Mouse (Mus musculus): ENCODE data around the gene Scml4.

The Scml4 gene

DNA sequence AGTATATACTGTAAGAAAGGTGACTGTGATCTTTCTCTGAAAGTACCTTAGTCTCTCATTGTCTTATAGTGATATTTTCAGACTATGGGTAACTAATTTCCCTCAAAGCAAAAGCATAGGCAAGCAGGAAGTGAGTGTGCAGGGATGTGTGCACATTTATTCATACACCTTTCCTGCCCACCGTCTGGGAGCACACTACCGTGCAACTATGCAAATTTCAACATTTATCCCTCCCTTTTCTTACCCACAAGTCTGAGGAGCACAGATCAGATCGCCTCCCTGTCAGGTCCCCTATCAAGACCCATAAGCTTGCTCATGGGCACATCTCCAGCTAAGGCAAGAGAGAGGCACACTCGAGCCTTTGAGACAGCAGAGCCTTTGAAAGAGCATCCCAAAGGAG, 41.2 kb downstream of the Scml4 start:
- peak; percentile 50 for DNase-seq (ENCODE audit: low read depth, low spot score)

DNA sequence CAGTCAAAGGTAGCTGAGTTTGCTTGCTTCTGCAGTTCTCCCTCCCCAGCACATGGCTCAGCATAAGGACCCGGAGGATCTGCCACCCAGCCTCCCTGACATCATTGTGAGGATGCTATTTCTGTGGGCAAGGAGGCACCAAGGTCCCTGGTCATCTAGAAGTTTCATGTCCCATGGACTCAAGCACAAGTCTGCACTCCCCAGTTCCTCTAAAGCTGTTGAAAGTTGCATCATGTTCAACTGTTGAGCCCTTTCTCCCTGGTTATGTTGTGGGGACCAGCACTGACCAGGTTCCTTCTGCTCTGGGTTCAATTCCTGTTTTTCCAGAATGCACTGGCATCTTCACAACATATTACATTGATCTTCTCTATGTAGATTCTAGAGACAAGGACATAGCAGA, 42.9 kb downstream of the Scml4 start:
- no peak for DNase-seq (ENCODE audit: low read depth, low spot score)

DNA sequence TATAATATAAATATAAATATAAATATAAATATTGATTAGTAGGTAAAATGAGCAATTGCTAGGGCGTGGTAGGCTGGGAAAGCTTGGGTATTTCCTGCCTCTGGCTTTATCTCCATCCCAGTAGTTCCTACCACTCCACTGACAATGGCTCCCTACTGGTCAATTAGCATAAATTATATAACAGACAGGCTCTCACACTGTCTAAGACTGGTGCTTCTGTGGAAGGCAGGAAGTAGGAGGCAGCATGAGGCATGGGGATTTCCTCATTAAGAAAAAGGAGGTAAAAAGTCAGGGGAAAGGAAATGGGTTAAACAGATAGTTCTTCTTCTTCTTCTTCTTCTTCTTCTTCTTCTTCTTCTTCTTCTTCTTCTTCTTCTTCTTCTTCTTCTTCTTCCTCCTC, 48.4 kb downstream of the Scml4 start:
- DNase-seq (ENCODE audit: low read depth, low spot score), result peak; percentile 60

DNA sequence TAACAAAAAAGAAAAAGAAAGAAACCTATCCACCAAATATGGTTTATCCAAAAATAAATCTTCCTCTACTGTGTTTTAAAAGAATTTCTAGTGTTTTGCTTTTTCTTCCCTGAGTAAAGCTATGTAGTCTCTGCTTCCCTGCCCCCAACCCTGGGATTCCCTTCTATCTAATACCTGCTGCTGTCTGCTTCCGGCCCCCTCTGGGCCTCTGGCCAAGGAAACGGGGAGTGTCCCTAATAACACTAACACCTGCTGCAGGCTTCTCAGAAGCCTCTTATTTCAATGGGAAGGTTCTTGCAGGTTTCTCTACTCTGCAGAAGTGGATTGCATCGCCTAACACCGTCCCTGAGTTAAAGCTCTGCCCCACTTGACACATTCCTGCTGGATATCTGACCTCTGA, 50.4 kb downstream of the Scml4 start:
- DNase-seq (ENCODE audit: low read depth, low spot score), result no peak

DNA sequence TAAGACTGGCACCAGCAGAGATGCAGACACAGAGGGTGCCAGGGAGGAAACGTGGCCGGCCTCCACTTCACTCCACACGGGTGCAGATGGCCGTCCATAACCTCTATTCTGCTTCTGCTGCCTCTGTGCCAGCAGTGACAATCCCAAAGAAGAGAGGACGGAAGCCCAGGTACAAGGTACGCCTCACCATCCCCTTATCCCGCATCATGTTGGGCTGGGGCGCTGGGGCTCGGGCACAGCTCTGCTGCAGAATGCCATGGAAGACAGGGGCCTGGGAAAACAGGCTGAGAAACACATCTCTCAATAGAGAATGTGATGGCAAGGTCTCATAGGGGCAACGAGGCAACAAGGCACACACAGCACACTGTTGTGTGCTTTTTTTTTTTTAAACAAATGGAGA, 51.9 kb downstream of the Scml4 start:
- no peak for DNase-seq (ENCODE audit: low read depth, low spot score)

DNA sequence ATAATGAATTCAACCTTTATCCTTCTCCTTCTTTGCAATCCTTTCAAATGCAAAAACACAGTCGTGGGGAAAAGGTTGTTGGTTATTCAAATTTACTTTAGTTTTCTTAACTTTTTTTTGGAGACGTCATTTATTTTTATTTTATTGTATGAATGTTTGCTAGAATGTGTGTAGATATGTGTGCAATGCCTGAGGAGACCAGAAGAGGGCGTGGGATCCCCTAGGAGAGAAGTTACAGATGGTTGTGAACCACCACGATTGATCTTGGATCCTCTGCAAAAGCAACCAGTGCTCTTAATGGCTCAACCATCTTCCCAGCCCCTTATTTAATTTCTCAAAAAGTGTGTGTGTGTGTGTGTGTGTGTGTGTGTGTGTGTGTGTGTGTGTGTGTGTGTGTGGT, 53.0 kb downstream of the Scml4 start:
- DNase-seq (ENCODE audit: low read depth, low spot score), result no peak

DNA sequence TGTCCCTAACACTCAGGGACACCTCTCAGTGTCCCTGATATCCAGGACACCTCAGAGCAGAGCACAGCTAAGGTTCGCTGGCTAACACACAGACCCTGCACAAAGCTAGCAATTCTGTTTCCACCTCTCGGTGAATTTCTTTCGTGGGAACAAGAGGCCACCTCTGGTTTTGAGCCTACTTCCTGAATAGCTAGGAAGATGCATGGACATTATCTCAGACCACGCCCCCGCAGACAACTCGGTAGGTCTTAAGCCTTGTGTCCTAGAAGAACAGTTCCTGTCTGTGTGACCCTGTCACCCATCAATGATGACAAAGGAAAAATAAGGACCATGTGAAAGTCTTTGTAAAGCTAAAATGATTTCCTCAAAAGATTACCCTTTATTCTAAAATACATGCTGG, 54.0 kb downstream of the Scml4 start:
- no peak for DNase-seq (ENCODE audit: low read depth, low spot score)

DNA sequence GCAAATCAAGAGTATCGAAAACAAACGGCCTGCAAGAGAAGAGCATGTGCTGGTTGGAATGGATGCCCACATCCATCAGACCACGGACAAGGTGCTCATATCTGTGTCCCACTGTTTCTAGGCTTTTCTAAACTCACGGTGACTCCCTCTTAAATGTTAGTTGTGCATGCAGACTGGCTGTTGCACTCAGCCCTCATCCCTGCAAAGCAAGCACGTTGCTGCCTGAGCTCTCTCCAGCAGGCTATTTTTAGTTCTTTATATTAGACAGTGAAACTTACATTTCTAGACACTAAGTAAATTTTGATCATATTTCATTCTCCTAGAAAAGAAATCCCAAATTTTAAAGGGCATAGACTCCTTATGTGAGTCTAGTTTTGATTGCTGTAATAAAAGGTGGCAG, 57.2 kb downstream of the Scml4 start:
- no peak for DNase-seq (ENCODE audit: low read depth, low spot score)

DNA sequence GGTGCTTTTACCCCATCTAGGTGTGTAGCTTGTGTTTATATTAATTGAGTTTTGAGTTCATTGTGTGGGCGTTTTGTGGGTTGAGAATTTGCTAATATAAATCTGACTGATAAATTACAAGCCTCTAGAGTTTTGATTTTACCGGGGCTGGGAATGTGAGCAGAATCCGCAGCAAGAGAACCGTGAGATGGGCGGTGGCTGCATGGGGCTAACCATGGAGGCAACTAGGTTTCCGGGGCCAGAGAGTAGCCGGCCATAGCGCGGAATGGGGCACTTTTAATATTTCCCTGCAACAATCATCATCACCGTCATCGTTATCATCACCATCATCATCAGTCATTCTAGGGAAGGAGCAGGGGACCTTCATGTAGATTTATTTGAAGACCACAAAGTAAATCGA, 59.6 kb downstream of the Scml4 start:
- no peak for DNase-seq (ENCODE audit: low read depth, low spot score)

DNA sequence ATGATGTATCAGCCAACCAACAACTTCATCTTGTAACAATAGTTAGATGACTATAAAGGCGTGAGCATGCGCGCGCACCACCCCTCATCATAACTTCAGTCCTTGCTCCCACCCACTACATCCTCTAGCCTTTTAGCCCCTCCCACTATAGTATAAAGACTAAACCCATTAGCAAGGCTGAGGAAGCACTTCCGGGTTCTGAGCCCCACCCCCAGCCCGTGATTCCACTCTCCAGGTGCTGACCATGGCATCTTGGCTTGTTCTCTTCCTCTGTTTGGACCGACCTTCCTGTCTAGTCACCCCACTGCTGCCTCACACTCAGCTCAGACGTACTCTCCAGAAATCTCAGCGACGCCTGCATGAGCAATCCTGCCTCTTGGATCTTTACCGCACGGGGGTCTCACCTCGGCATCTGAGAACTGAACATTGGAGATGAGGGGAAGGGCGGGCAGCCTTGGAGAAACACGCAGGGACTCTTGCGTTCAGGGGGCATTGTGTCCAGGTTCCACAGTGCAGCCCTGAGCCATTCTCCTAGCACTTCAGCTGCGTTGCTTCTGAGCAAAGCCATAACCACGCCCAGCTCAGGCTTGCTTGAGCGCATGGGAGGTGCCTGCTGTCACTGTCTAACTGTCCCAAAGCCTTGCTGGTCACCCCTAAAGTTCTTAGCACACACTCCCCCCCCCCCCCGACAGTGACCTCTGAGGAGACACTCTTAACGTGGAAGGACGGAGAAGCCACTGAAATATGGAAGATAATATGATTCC, 65.1 kb downstream of the Scml4 start:
- DNase-seq (ENCODE audit: low read depth, low spot score), result no peak

DNA sequence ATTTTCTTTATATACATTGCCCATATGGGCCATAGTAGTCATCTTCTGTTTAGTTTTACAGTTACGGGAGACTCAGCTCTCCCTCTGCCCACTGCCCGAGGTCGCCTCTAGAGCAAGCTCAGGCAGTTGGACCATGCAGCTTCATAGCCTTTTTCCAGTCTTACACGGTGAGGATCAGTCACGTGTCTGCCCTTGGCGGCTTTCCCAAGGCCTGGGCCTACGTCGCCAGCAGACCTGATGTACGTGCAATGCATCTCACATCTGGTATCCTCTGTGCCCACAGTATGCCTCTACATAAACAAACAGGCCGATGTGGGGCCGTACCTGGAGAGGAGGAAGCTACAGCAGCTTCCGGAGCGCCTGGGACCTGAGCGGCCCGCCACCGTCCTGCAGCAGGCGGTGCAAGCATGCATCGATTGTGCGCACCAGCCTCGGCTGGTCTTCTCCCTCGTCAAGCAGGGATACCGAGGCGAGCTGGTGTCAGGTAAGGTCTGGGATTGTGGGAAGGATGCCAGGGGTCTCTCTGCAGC, 70.0 kb downstream of the Scml4 start:
- DNase-seq (ENCODE audit: low read depth, low spot score), result no peak

DNA sequence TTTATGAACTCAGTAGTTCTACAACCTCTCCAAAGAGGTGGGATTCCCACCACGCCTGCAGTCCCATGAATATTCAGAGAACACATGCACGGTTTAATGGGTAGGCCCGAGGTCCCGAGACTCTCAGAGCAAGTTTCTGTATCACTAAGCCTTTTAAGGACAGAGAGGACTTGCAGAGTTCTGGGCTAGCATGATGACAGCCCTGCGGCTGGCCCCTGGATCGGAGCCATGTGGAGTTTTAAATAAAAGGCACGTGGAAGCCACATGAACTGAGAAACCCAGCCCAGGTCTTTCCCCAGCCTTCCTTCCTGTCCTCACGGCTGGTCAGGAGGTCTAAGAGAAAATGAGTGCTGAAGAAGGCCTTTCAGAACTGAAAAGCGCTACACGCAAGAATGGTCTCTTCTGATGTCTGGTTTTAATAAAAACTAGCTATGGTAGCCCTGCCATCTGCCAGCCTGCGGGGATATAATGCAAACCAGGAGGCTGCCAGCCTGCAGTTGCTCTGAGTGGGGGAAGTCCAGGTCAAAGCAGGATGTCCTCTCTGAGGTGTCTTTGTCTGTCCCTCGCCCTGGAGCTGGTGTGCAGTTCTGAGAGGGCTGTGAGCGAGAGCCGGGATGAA, 72.8 kb downstream of the Scml4 start:
- no peak for DNase-seq (ENCODE audit: low read depth, low spot score)

DNA sequence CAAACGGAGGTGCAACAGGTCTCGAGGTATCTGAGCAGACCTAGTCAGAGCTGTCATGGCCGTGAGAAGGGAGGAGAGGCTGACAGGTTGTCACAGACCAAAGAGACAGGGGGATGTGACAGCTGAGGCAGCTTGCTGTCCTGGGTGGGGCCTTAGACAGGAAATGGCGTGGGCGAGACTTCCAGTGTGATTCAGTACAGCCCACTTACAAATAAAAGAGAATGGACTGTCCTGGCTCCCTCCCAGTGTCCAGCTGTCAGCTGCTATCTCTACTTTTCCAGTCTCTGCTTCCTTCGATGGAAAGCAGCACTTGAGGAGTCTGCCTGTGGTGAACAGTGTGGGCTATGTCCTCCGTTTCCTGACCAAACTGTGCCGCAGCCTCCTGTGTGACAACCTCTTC, 74.5 kb downstream of the Scml4 start:
- DNase-seq (ENCODE audit: low read depth, low spot score), result peak; percentile 49

DNA sequence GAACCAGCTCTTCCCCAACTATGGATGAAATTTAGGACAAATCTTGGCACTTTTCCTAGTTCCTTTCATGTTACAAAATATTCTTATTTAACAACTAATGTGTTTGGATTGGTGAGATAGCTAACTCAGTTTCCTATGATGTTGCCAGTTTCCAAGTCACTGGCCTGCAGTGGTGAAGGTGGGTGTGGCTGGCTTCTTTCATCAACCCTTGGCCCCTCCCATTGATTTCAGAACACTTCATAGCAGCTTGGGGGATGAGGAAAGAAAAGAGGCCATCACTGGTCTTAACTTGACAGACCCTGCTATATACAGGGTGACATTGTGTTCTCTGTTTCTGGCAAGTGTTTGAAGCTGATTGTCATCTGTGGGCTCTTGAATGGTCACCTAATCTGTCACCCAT, 76.0 kb downstream of the Scml4 start:
- DNase-seq (ENCODE audit: low read depth, low spot score), result no peak

DNA sequence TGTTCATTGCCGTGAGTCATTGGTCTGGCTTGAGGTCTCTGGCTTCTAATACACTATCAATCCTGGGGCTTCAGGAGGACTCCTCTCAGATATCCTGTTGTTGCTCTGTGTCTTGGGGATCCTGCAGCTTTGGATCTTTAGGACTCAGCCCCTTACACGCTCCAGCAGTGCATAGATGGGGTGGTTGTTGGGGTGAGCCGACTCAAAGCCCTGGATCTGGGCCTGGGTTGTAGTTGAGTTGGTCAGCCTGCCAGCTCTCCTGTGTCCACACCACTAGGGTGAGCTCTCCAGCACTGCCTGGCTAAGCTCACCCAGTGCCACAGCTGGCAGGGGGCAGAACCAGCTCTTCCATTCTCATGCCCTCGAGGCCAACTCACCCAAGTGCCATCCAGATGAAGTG, 78.2 kb downstream of the Scml4 start:
- no peak for DNase-seq (ENCODE audit: low read depth, low spot score)

DNA sequence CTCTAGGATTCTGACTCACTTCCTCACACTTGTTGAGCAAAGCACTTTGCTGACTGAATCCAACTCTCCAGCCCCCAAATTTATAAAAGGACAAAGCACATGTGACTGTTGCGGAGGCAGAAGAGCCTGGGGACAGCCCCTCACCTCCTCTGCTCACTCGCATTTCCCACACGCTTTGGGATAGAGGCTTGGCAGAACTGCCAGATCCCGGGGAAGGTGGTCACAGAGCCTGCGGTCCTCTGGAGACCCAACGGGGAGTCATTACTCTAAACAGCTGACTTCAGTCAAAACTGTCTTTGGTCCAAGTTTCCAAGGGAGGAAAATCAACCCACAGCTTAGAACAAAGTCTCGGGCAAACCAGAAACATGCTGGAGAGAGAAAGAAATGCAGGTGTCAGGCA, 79.5 kb downstream of the Scml4 start:
- no peak for DNase-seq (ENCODE audit: low read depth, low spot score)

DNA sequence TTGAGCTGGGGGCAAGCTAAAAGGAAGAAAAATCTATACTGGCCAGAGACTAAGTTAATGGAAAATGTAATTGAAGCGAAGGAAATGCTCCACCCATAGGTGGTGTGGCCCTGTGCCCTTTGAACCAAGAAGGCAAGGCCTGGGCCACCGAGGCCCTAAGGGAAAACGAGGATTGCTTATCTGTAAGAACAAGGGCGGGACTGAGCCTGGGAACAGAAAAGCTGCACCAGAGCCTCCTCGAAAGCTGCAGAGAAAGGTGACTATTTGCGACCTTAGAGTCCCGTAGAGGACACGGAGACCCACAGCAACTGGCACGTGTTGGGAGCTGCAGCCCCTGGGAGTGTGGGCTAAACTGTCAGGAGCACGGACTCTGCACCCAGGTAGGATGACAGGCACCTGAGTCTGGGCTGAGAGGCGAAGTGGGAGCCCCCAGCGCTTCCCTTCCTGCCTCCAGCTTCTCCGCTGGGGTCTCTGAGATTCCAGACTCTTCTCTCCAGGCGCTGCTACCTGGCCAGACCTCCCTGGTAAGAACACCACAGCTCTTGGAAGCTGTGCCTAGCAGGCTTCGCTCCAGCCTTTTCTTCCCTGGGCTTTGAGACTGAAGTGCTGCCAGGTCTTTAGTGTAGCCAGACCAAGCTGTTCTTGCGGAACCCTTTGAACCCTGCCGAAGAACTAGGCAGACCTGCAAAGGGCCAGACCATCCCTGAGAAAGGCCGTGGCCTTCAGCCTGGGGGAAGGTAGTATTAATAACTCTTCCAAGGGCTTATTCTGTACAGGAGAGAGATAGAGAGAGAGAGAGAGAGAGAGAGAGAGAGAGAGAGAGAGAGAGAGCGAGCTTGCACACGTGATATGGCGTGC, 80.3 kb downstream of the Scml4 start:
- no peak for DNase-seq (ENCODE audit: low read depth, low spot score)

DNA sequence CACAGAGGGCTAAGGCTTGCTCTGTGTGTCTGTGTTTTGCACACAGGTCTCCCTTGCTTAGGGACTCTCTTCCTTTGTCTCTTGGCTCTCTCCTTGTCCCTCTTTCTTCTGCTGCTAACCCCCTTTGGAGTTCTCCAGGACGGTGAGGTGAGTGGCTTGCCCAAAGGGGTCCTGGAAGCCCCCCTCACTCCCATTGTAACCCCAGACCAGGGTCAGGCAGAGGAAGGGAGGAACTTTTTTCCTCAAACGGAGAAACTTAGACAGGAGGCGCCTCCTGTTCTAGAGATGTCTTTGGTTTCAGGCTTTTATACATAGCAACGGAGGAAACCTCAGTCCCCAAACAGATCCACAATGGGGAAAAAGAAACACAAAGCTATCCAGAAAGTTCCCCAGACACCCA, 81.1 kb downstream of the Scml4 start:
- no peak for DNase-seq (ENCODE audit: low read depth, low spot score)

DNA sequence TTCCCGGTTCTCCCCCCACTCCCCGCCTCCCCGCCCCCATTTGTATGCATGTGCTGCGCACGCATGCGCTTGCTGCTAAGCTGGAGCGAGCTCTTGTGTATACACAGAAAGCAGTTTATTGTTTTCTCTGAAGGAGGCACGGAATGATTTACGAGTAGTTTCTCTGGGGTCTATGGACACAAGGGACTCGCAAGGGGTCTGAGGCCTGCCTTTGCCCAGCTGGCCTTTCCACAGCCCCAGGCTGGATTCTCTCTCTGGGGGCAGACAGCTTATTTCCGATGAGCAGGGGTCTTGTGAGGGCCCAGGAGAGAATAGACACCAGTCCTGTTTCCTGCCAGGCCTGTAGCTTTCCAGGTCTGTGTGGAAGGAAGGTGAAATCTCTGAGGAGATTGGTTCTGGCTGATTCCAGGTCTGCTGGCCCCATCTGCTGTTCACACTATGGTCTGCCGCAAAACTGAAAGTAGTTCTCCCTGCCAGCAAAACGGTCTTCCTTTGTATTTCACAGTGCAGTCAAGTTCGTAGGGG, 81.6 kb downstream of the Scml4 start:
- DNase-seq (ENCODE audit: low read depth, low spot score), result peak; percentile 63

DNA sequence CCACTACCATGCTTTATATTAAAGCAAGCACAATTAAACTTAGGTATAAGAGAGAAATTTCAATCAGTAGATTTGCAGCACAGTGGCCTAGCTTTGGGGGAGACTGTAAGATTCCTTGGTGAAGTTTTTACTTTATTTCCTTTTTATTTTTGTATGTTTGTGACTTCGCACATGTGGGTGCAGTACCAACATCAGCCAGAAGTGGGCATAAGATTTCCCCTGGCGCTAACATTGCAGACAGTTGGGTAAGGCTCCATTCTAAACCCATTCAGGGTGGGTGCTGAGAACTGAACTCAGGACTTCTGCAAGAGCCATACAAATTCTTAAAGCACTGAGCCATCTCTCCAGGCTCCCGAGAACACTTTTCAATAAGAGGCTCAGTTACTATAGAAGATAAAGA, 82.1 kb downstream of the Scml4 start:
- peak; percentile 52 for DNase-seq (ENCODE audit: low read depth, low spot score)

DNA sequence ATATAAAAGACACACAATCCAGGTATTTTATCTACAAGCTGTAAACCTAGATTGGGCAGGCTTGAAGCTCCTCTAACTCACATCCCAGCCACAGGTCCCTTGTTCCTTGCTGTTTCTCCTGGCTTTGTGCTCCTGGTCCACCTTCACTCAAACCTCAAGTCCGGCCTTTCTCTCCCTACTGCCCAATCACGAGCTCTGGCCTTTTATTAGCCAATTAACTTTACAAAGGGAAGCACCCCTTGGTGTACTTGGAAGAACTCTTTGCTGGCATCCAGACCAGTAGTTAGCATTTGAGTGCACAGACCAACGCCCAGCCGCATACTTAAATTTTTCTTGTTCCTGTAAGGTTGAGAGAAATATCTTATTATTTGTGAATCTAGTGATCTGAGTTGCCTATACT, 85.1 kb downstream of the Scml4 start:
- no peak for DNase-seq (ENCODE audit: low read depth, low spot score)

DNA sequence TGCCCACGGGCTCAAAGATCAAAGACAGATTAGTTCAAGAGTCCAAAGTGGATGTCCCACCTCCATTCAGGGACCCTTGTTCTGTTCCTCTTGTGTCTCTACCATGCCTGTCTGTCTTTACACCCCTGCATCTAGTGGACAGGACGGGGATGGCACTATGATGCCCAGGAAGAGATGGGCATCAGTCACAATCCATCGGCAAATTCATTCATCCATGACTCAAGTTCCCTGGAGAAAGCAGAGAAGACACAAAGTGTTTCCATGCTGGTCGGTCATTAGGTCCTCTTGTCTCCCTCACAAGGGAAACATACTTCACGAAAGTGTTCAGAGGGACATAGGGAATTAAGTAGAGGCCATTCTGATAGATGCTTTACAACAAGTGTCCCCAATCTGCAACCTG, 87.2 kb downstream of the Scml4 start:
- no peak for DNase-seq (ENCODE audit: low read depth, low spot score)
